ENCODE assay signal across 15 mouse cellular contexts in genomic region chr6:142521591-142522110, GRCm38 (mm10). TPM values are rescaled to one million over a fixed set of nuclear protein-coding genes. Genes with fewer than 3 reads are reported as not detected.
"Had no signal": no experiment of that assay in that cellular context is flagged by ENCODE, and none has a peak within 500 bp of the region (broad histone marks: within the 10 kb centered on the region; RNA-seq: fewer than 3 reads in every experiment).

No protein-coding gene starts in this region.

- H3K9me3 ChIP-seq: limb, embryonic 15.5 days; liver, embryonic 12.5 days; midbrain, embryonic 15.5 days; neural tube, embryonic 12.5 days had no signal

- H3K36me3 ChIP-seq: limb, embryonic 15.5 days; liver, embryonic 12.5 days; midbrain, embryonic 15.5 days; neural tube, embryonic 12.5 days had no signal

- H3K9ac ChIP-seq: limb, embryonic 15.5 days; liver, embryonic 12.5 days; lung, embryonic 14.5 days; midbrain, embryonic 15.5 days; neural tube, embryonic 12.5 days had no signal

- ATAC-seq: liver, embryonic 12.5 days; midbrain, embryonic 15.5 days had no signal

- H3K4me1 ChIP-seq: limb, embryonic 15.5 days; liver, embryonic 12.5 days; midbrain, embryonic 15.5 days; neural tube, embryonic 12.5 days had no signal

- H3K27ac ChIP-seq: limb, embryonic 15.5 days; liver, embryonic 12.5 days; macrophage; midbrain, embryonic 15.5 days; neural tube, embryonic 12.5 days; stomach, postnatal 0 days had no signal

- H3K4me3 ChIP-seq: limb, embryonic 15.5 days; liver, embryonic 12.5 days; midbrain, embryonic 15.5 days; neural tube, embryonic 12.5 days had no signal

- H3K4me2 ChIP-seq: limb, embryonic 15.5 days; liver, embryonic 12.5 days; lung, embryonic 14.5 days; midbrain, embryonic 15.5 days; neural tube, embryonic 12.5 days had no signal

- H3K27me3 ChIP-seq: limb, embryonic 15.5 days; liver, embryonic 12.5 days; midbrain, embryonic 15.5 days; neural tube, embryonic 12.5 days had no signal

- DNase-seq: kidney, postnatal 14 days; lung, embryonic 14.5 days; lung, postnatal 10 days; thymus, postnatal 4 days had no signal

RNA-seq across cellular contexts. Expression of gene Gys2, which starts 48.7 kb away (rescaled TPM):
- total RNA-seq: left cerebral cortex, adult 18-20 months; left cerebral cortex, postnatal 10 days; monocyte, adult 5-6 weeks; neutrophil, adult 5-6 weeks had no signal
- polyA plus RNA-seq: limb, embryonic 11.5 days; limb, embryonic 15.5 days; lung, embryonic 14.5 days; macrophage had no signal

RNA-seq across cellular contexts. Expression of gene Kcnj8, which starts 49.8 kb away (rescaled TPM):
- polyA plus RNA-seq: macrophage had no signal
